10 mouse cellular contexts compared by ENCODE assay signal in genomic region chr2:7270051-7270450, GRCm38 (mm10).
A peak's percentile ranks its signal among the peaks of the same experiment; 100 is the strongest.
DNase-seq lines count a peak whose midpoint lies in the region; ATAC-seq lines count a peak whose summit lies in the region.
"Had no signal": no experiment of that assay in that cellular context is flagged by ENCODE, and none has a peak within 500 bp of the region (broad histone marks: within the 10 kb centered on the region; RNA-seq: fewer than 3 reads in every experiment).

No protein-coding gene starts in this region.

- H3K9me3 ChIP-seq in forebrain, embryonic 13.5 days (replicated peaks) = no peaks in the 10 kb centered on the region
- H3K9me3 ChIP-seq: G1E had no signal

- peaks cover 3% of the 10 kb centered on the region; the same call in 1 of the 2 replicates for H3K4me1 ChIP-seq in forebrain, embryonic 13.5 days

- no peak overlapping the region for H3K4me3 ChIP-seq in forebrain, embryonic 13.5 days
- H3K4me3 ChIP-seq: myocyte had no signal

- no peak overlapping the region for H3K27ac ChIP-seq in forebrain, embryonic 13.5 days

- WGBS in forebrain, embryonic 13.5 days = 82% methylated on average over 7 of the region's 7 CpGs

- no peak overlapping the region for H3K9ac ChIP-seq in forebrain, embryonic 13.5 days

- H3K4me2 ChIP-seq in forebrain, embryonic 13.5 days = no peak overlapping the region

- no peaks in the 10 kb centered on the region for H3K27me3 ChIP-seq in forebrain, embryonic 13.5 days

- H3K36me3 ChIP-seq in forebrain, embryonic 13.5 days (ENCODE audit: poor library complexity, severe bottlenecking) = no peaks in the 10 kb centered on the region
- H3K36me3 ChIP-seq: G1E had no signal

- DNase-seq in spleen, adult 12 weeks (ENCODE audit: low spot score) = peak; percentile 0
- DNase-seq in spleen, adult 18-20 months = no peak
- DNase-seq in layer of hippocampus, adult 9-10 months (ENCODE audit: low spot score) = peak; percentile 83
- peak; percentile 76 for DNase-seq in naive thymus-derived CD4-positive, alpha-beta T cell, adult 2 months (ENCODE audit: low read depth)
- no peak for DNase-seq in cerebellum, adult 9-10 months
- DNase-seq in urinary bladder, adult 18-20 months (ENCODE audit: low spot score in 2 of 2) = no peak
- DNase-seq in cerebellum, postnatal 10 days = no peak

- no peak for ATAC-seq in forebrain, embryonic 13.5 days

Comparison
In these comparisons a context has a peak if more than half of its experiments do, and no peak if none do; other contexts are left out.
1. DNase-seq: peak in spleen, adult 12 weeks (single experiment), layer of hippocampus, adult 9-10 months (single experiment) and naive thymus-derived CD4-positive, alpha-beta T cell, adult 2 months (single experiment); none in spleen, adult 18-20 months (0 of 2), cerebellum, adult 9-10 months (single experiment), urinary bladder, adult 18-20 months (0 of 2) and cerebellum, postnatal 10 days (0 of 2).